Mouse (Mus musculus): ENCODE measurements around the gene Ddx47.

- TF ChIP-seq CTCF (IDR thresholded peaks at IDR 0.05; ENCODE audit: low read depth) (no peak), EP300 (IDR thresholded peaks at IDR 0.05; ENCODE audit: low read depth) (no peak)
Observed at GRCm38 (mm10) chr6:134969498-134969897, 41.9 kb upstream of the Ddx47 start.

Data from liver, embryonic 14.5 days (tissue).